Mouse (Mus musculus) myocyte (in vitro differentiated cells): ENCODE data around the gene Trpm3.

ENCODE experiments used
- MAX ChIP-seq: IDR thresholded peaks from one replicate; pipeline ENCODE4 v1.6.1; 2011; ENCODE audit warnings: low read depth, mild to moderate bottlenecking, control low read depth
- POLR2A ChIP-seq: IDR thresholded peaks from one replicate; pipeline ENCODE4 v1.6.1; 2011; ENCODE audit warnings: low read depth, mild to moderate bottlenecking, control low read depth, moderate library complexity; ENCODE audit not compliant: insufficient read length
- TCF12 ChIP-seq: IDR thresholded peaks from one replicate; pipeline ENCODE4 v1.6.1; 2011; ENCODE audit warnings: mild to moderate bottlenecking, control low read depth; ENCODE audit not compliant: poor library complexity, insufficient read depth, severe bottlenecking
- USF1 ChIP-seq: IDR thresholded peaks from one replicate; pipeline ENCODE4 v1.6.1; 2011; ENCODE audit warnings: low read depth, mild to moderate bottlenecking, control low read depth, moderate library complexity

DNA sequence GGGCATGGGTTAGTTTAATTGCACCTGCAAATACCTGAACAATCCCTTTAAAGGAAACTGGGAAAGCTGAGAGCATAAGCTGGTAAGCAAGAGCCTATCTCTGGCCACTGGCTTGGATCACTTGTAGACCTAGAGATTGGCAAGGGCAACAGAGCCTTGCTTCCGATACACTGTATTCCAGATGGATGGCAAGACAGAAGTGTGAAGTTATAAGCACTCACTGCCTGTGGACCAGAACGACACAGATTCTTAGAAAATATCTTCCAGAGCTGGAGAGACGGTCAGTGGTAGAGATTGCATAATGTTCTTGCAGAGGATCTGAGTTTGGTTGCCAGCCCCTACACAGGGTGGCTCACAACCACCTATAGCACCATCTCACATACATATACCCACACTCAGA, 671.4 kb downstream of the Trpm3 start:
- TF ChIP-seq POLR2A: no peak
- no peak for TF ChIP-seq USF1
- TF ChIP-seq MAX: no peak
- TF ChIP-seq TCF12: no peak
